Mouse (Mus musculus): ENCODE results near the gene Cby3. TPM values are rescaled to one million over a fixed set of nuclear protein-coding genes. Genes with fewer than 3 reads are reported as not detected.

Gene Cby3
- polyA plus RNA-seq, 1 experiment, result not detected

GRCm38 (mm10) chr11:50323843-50324242, 30.4 kb upstream of the Cby3 start:
- peaks cover 65% of the 10 kb centered on the region for H3K79me2 ChIP-seq (ENCODE audit: control insufficient read depth, insufficient read depth)
- no peak for TF ChIP-seq E2F4 (IDR thresholded peaks at IDR 0.05; ENCODE audit: insufficient read depth)
- H3ac ChIP-seq (ENCODE audit: control insufficient read depth, insufficient read length), result no peak overlapping the region
- no peaks in the 10 kb centered on the region for H3K36me3 ChIP-seq (ENCODE audit: control insufficient read depth, insufficient read depth)
- no peaks in the 10 kb centered on the region for H3K27me3 ChIP-seq (ENCODE audit: control insufficient read depth, insufficient read depth, insufficient read length)
- H3K4me2 ChIP-seq (ENCODE audit: low read depth), result peak overlapping the region; percentile 95
- H3K4me3 ChIP-seq, result peak overlapping the region; percentile 84

- Histone ChIP-seq H3K27me3 (ENCODE audit: control insufficient read depth, insufficient read depth, insufficient read length) (no peaks in the 10 kb centered on the region), H3ac (ENCODE audit: control insufficient read depth, insufficient read length) (peak overlapping the region; percentile 47), H3K4me3 (peak overlapping the region; percentile 84), H3K4me2 (ENCODE audit: low read depth) (peak overlapping the region; percentile 95), H3K36me3 (ENCODE audit: control insufficient read depth, insufficient read depth) (no peaks in the 10 kb centered on the region), H3K79me2 (ENCODE audit: control insufficient read depth, insufficient read depth) (peaks cover 54% of the 10 kb centered on the region)
- TF ChIP-seq POLR2AphosphoS2 (IDR thresholded peaks at IDR 0.05; ENCODE audit: insufficient read length, low read depth), result no peak
- TF ChIP-seq MYOG (IDR thresholded peaks at IDR 0.05; ENCODE audit: control insufficient read depth in 1 of 3, insufficient read depth in 1 of 3, insufficient read length in 2 of 3, low read depth in 2 of 3), result no peak
- no peak for TF ChIP-seq E2F4 (IDR thresholded peaks at IDR 0.05; ENCODE audit: insufficient read depth)
- peak in 1 of 3 experiments; percentile 6 for TF ChIP-seq MYOD1 (IDR thresholded peaks at IDR 0.05; ENCODE audit: control insufficient read depth in 1 of 3, insufficient read length in 2 of 3, low read depth in 2 of 3)
- TF ChIP-seq TCF12 (IDR thresholded peaks at IDR 0.05; ENCODE audit: insufficient read depth, poor library complexity, severe bottlenecking), result no peak
Observed at GRCm38 (mm10) chr11:50324751-50325471, 29.4 kb upstream of the Cby3 start.

GRCm38 (mm10) chr11:50325496-50326301, 28.6 kb upstream of the Cby3 start, which contains the start of gene Canx:
Gene Canx, minus strand, starts transcription at chr11:50325673.
- TF ChIP-seq POLR2A (IDR thresholded peaks at IDR 0.05; ENCODE audit: insufficient read length, low read depth) (peak; percentile 82), E2F4 (IDR thresholded peaks at IDR 0.05; ENCODE audit: insufficient read depth) (peak; percentile 62), TCF12 (IDR thresholded peaks at IDR 0.05; ENCODE audit: insufficient read depth, poor library complexity, severe bottlenecking) (no peak), TCF3 (IDR thresholded peaks at IDR 0.05; ENCODE audit: insufficient read length, low read depth) (no peak), MYOG (IDR thresholded peaks at IDR 0.05; ENCODE audit: control insufficient read depth in 1 of 3, insufficient read depth in 1 of 3, insufficient read length in 2 of 3, low read depth in 2 of 3) (no peak), SRF (IDR thresholded peaks at IDR 0.05; ENCODE audit: control insufficient read depth, insufficient read length, low read depth) (no peak), USF1 (IDR thresholded peaks at IDR 0.05; ENCODE audit: low read depth) (peak; percentile 54), MAX (IDR thresholded peaks at IDR 0.05; ENCODE audit: low read depth) (no peak), REST (IDR thresholded peaks at IDR 0.05; ENCODE audit: insufficient read depth, insufficient read length) (peak; percentile 39), CEBPB (IDR thresholded peaks at IDR 0.05; ENCODE audit: insufficient read depth, poor library complexity, severe bottlenecking) (0 out of 2 replicates have a peak, but pooled peaks have one; percentile 13), POLR2AphosphoS2 (IDR thresholded peaks at IDR 0.05; ENCODE audit: insufficient read length, low read depth) (peak; percentile 98)
- H3K27me3 ChIP-seq (ENCODE audit: control insufficient read depth, insufficient read depth, insufficient read length), result no peaks in the 10 kb centered on the region
- H3K79me2 ChIP-seq (ENCODE audit: control insufficient read depth, insufficient read depth), result peaks cover 47% of the 10 kb centered on the region
- peak within 1 kb of the TSS; percentile 47 for H3ac ChIP-seq (ENCODE audit: control insufficient read depth, insufficient read length)
- no peaks in the 10 kb centered on the region for H3K36me3 ChIP-seq (ENCODE audit: control insufficient read depth, insufficient read depth)
- H3K4me2 ChIP-seq (ENCODE audit: low read depth), result peak within 1 kb of the TSS; percentile 95
- H3K4me3 ChIP-seq, result peak within 1 kb of the TSS; percentile 84

GRCm38 (mm10) chr11:50326302-50326966, 27.8 kb upstream of the Cby3 start:
- peaks cover 39% of the 10 kb centered on the region for H3K79me2 ChIP-seq (ENCODE audit: control insufficient read depth, insufficient read depth)
- H3ac ChIP-seq (ENCODE audit: control insufficient read depth, insufficient read length), result peak overlapping the region; percentile 47
- no peaks in the 10 kb centered on the region for H3K27me3 ChIP-seq (ENCODE audit: control insufficient read depth, insufficient read depth, insufficient read length)
- H3K4me3 ChIP-seq, result peak overlapping the region; percentile 84
- H3K36me3 ChIP-seq (ENCODE audit: control insufficient read depth, insufficient read depth), result no peaks in the 10 kb centered on the region
- H3K4me2 ChIP-seq (ENCODE audit: low read depth), result peak overlapping the region; percentile 79
- TF ChIP-seq TCF3 (IDR thresholded peaks at IDR 0.05; ENCODE audit: insufficient read length, low read depth) (no peak), E2F4 (IDR thresholded peaks at IDR 0.05; ENCODE audit: insufficient read depth) (no peak), MAX (IDR thresholded peaks at IDR 0.05; ENCODE audit: low read depth) (no peak), MYOD1 (IDR thresholded peaks at IDR 0.05; ENCODE audit: control insufficient read depth in 1 of 3, insufficient read length in 2 of 3, low read depth in 2 of 3) (no peak), MYOG (IDR thresholded peaks at IDR 0.05; ENCODE audit: control insufficient read depth in 1 of 3, insufficient read depth in 1 of 3, insufficient read length in 2 of 3, low read depth in 2 of 3) (no peak), POLR2A (IDR thresholded peaks at IDR 0.05; ENCODE audit: insufficient read length, low read depth) (no peak), REST (IDR thresholded peaks at IDR 0.05; ENCODE audit: insufficient read depth, insufficient read length) (no peak), TCF12 (IDR thresholded peaks at IDR 0.05; ENCODE audit: insufficient read depth, poor library complexity, severe bottlenecking) (no peak), POLR2AphosphoS2 (IDR thresholded peaks at IDR 0.05; ENCODE audit: insufficient read length, low read depth) (no peak)
